Mouse (Mus musculus) subcutaneous adipose tissue, adult 2 months (tissue): ENCODE measurements around the gene Phldb1. TPM values are rescaled to one million over a fixed set of nuclear protein-coding genes. Genes with fewer than 3 reads are reported as not detected.

Experiments used
- polyA plus RNA-seq: library from polyadenylated mRNA; depleted of rRNA; stranded (reverse); fragments of >200 nt; gene quantifications from 2 replicates; pipeline ENCODE4 v1.2.3, GENCODE M21; 2012; ENCODE audit warnings: low replicate concordance; rRNA removed

Gene Phldb1
- 126 and 202 TPM in 2 replicates for polyA plus RNA-seq

DNA sequence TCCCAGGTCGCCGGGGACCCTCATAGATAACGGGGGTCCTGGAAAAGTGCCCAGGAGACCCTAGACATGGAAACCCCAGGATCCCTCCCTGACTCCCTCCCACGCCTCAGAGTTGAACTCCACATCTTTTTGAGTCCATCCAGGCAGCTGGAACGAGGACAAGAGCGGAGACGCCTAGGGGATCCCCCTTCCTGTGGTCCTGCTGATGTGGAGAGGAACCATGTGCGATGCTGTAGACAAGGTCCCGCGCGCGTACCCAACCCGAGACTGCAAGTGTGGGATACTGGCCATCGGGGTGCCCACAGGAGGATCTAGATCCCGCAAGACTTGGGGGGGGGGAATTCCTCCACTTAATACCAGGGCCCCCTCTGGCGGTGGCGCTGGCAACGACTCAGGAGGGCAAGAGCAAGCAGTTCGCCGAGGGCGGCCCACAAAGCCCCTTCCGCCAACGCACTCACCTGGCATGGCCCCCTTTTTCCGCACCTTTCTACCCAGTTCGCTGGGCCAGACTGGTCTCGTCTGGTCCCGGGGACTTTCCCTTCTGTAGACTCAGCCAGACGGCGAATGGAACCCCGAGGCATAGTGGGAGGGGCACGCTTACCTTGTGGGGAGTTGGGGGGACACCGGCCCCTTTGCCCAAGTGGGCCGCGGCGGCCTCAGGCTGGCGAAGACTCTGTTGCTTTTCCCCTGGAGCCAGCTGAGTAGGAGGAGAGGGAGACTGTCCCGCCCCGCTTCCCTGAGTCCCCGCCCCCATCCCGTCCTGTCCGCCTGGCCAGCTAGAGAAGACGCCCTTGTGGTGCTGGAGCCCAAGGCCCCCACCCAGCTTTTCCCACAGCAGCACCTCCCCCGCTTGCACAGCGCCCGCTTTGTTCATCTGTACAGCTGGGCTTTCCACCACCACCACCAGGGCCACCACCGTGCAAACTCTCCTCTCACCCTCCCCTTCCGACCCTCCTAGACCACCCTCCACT, at the start of gene Phldb1:
TSS of gene Phldb1 (minus strand) at position 675 of the 971 bp plus-strand sequence.

GRCm38 (mm10) chr9:44767101-44768028, 32.4 kb upstream of the Phldb1 start, which contains the start of the genes Arcn1 and Ift46:
TSS of gene Arcn1 (minus strand) at chr9:44767845.
TSS of gene Ift46 (plus strand) at chr9:44767908.

GRCm38 (mm10) chr9:44673005-44673404, 62.0 kb downstream of the Phldb1 start, which contains the start of gene Treh:
TSS of gene Treh (plus strand) at chr9:44673233.

Other genes starting within 250 kb of the Phldb1 start
- 0.24 and 0.46 TPM in 2 replicates for gene Cxcr5, start 173.3 kb downstream of the Phldb1 start, polyA plus RNA-seq
- gene Ddx6, start 130.3 kb downstream of the Phldb1 start, polyA plus RNA-seq = 24.7 and 33.1 TPM in 2 replicates
- not detected in 2 replicates for gene Treh, start 62.0 kb downstream of the Phldb1 start, polyA plus RNA-seq
- gene Arcn1, start 32.6 kb upstream of the Phldb1 start, polyA plus RNA-seq = 53.1 and 68.4 TPM in 2 replicates
- 60.9 and 74.9 TPM in 2 replicates for gene Ift46, start 32.7 kb upstream of the Phldb1 start, polyA plus RNA-seq
- gene Tmem25, start 64.1 kb upstream of the Phldb1 start, polyA plus RNA-seq = 1.0 and 4.3 TPM in 2 replicates
- gene Ttc36, start 67.9 kb upstream of the Phldb1 start, polyA plus RNA-seq = 1.4 and 3.2 TPM in 2 replicates
- gene Kmt2a, start 146.1 kb upstream of the Phldb1 start, polyA plus RNA-seq = 13.3 and 29.7 TPM in 2 replicates
- 364 and 507 TPM in 2 replicates for gene Atp5l, start 185.5 kb upstream of the Phldb1 start, polyA plus RNA-seq
- gene Ube4a, start 230.4 kb upstream of the Phldb1 start, polyA plus RNA-seq = 17.3 and 19.1 TPM in 2 replicates
- gene Cd3g, start 245.2 kb upstream of the Phldb1 start, polyA plus RNA-seq = 0.43 and 0.90 TPM in 2 replicates
- gene Cd3d, start 246.6 kb upstream of the Phldb1 start, polyA plus RNA-seq = 0.46 and 0.60 TPM in 2 replicates